Mouse (Mus musculus): ENCODE measurements at regions not wholly inside any gene's neighbourhood (a gene's known extent, or its start where the extent isn't known, plus 50 kb on each side); places are given as distances from the start of the nearest gene placed in this dataset.
A peak's percentile ranks its signal among the peaks of the same experiment; 100 is the strongest.

GRCm38 (mm10) chr3:136427427-136427826, 101.6 kb upstream of the Bank1 start:
- Histone ChIP-seq H3K36me3 (replicated peaks; ENCODE audit: control insufficient read depth, insufficient read depth, low read length) (no peaks in the 10 kb centered on the region), H3K4me1 (ENCODE audit: control insufficient read depth, insufficient read depth) (no peaks in the 10 kb centered on the region), H3K4me2 (ENCODE audit: low read depth, low read length) (no peak overlapping the region), H3K27me3 (ENCODE audit: control insufficient read depth, insufficient read depth, low read length) (no peaks in the 10 kb centered on the region), H3K9me3 (replicated peaks; ENCODE audit: control insufficient read depth, low read length) (no peaks in the 10 kb centered on the region), H3K4me3 (ENCODE audit: low read depth, low read length) (no peak overlapping the region), H3K9ac (replicated peaks; ENCODE audit: low read depth, low read length) (no peak overlapping the region), H3K27ac (ENCODE audit: low read depth) (no peak overlapping the region)
- TF ChIP-seq CTCF (IDR thresholded peaks at IDR 0.05; ENCODE audit: low read depth) (no peak), EP300 (IDR thresholded peaks at IDR 0.05; ENCODE audit: low read depth) (no peak)
- no peak for DNase-seq (ENCODE audit: low spot score)
- WGBS = 81% methylated on average over 2 of the region's 2 CpGs
- ATAC-seq (ENCODE audit: insufficient read depth, low read depth) = no peak

GRCm38 (mm10) chr3:136426539-136427194, 100.8 kb upstream of the Bank1 start:
- H3K4me3 ChIP-seq (ENCODE audit: low read depth, low read length) = no peak overlapping the region
- DNase-seq (ENCODE audit: low spot score) = peak; percentile 26
- H3K36me3 ChIP-seq (replicated peaks; ENCODE audit: control insufficient read depth, insufficient read depth, low read length) = no peaks in the 10 kb centered on the region
- H3K9ac ChIP-seq (replicated peaks; ENCODE audit: low read depth, low read length) = no peak overlapping the region
- peak overlapping the region; percentile 28; the same call in 1 of the 2 replicates for H3K4me2 ChIP-seq (ENCODE audit: low read depth, low read length)
- H3K9me3 ChIP-seq (replicated peaks; ENCODE audit: control insufficient read depth, low read length) = no peaks in the 10 kb centered on the region
- no peaks in the 10 kb centered on the region for H3K27me3 ChIP-seq (ENCODE audit: control insufficient read depth, insufficient read depth, low read length)
- no peaks in the 10 kb centered on the region for H3K4me1 ChIP-seq (ENCODE audit: control insufficient read depth, insufficient read depth)
- ATAC-seq (ENCODE audit: insufficient read depth, low read depth) = no peak
- TF ChIP-seq EP300 (IDR thresholded peaks at IDR 0.05; ENCODE audit: low read depth) (no peak), CTCF (IDR thresholded peaks at IDR 0.05; ENCODE audit: low read depth) (no peak)
- H3K27ac ChIP-seq (ENCODE audit: low read depth) = no peak overlapping the region
- WGBS = 28% methylated on average over 8 of the region's 8 CpGs

- DNase-seq (ENCODE audit: low spot score) = peak; percentile 12
- TF ChIP-seq CTCF (IDR thresholded peaks at IDR 0.05; ENCODE audit: low read depth) (no peak), EP300 (IDR thresholded peaks at IDR 0.05; ENCODE audit: low read depth) (no peak)
- ATAC-seq (ENCODE audit: insufficient read depth, low read depth) = peak; percentile 57; the same call in 1 of the 2 replicates
These were observed 96.2 kb upstream of the Bank1 start for GRCm38 (mm10) chr3:136421969-136422614.

GRCm38 (mm10) chr3:136405606-136406005, 79.7 kb upstream of the Bank1 start:
- Histone ChIP-seq H3K27ac (ENCODE audit: low read depth) (no peak overlapping the region), H3K4me2 (ENCODE audit: low read depth, low read length) (no peak overlapping the region), H3K36me3 (replicated peaks; ENCODE audit: control insufficient read depth, insufficient read depth, low read length) (no peaks in the 10 kb centered on the region), H3K4me1 (ENCODE audit: control insufficient read depth, insufficient read depth) (no peaks in the 10 kb centered on the region), H3K4me3 (ENCODE audit: low read depth, low read length) (no peak overlapping the region), H3K27me3 (ENCODE audit: control insufficient read depth, insufficient read depth, low read length) (no peaks in the 10 kb centered on the region), H3K9ac (replicated peaks; ENCODE audit: low read depth, low read length) (no peak overlapping the region), H3K9me3 (replicated peaks; ENCODE audit: control insufficient read depth, low read length) (no peaks in the 10 kb centered on the region)
- no peak for DNase-seq (ENCODE audit: low spot score)
- no peak for ATAC-seq (ENCODE audit: insufficient read depth, low read depth)
- TF ChIP-seq CTCF (IDR thresholded peaks at IDR 0.05; ENCODE audit: low read depth) (no peak), EP300 (IDR thresholded peaks at IDR 0.05; ENCODE audit: low read depth) (no peak)
- WGBS = 58% methylated on average over 8 of the region's 8 CpGs

More at GRCm38 (mm10) chr3:136421969-136422614, 96.2 kb upstream of the Bank1 start:
- Histone ChIP-seq H3K4me1 (ENCODE audit: control insufficient read depth, insufficient read depth) (no peaks in the 10 kb centered on the region), H3K4me2 (ENCODE audit: low read depth, low read length) (no peak overlapping the region), H3K36me3 (replicated peaks; ENCODE audit: control insufficient read depth, insufficient read depth, low read length) (no peaks in the 10 kb centered on the region), H3K9me3 (replicated peaks; ENCODE audit: control insufficient read depth, low read length) (no peaks in the 10 kb centered on the region), H3K4me3 (ENCODE audit: low read depth, low read length) (no peak overlapping the region), H3K27me3 (ENCODE audit: control insufficient read depth, insufficient read depth, low read length) (no peaks in the 10 kb centered on the region), H3K27ac (ENCODE audit: low read depth) (no peak overlapping the region), H3K9ac (replicated peaks; ENCODE audit: low read depth, low read length) (no peak overlapping the region)
- 59% methylated on average over 10 of the region's 10 CpGs for WGBS

- ATAC-seq (ENCODE audit: insufficient read depth, low read depth) = no peak
- Histone ChIP-seq H3K27me3 (ENCODE audit: control insufficient read depth, insufficient read depth, low read length) (no peaks in the 10 kb centered on the region), H3K27ac (ENCODE audit: low read depth) (no peak overlapping the region), H3K9ac (replicated peaks; ENCODE audit: low read depth, low read length) (no peak overlapping the region), H3K4me2 (ENCODE audit: low read depth, low read length) (no peak overlapping the region), H3K36me3 (replicated peaks; ENCODE audit: control insufficient read depth, insufficient read depth, low read length) (no peaks in the 10 kb centered on the region), H3K4me1 (ENCODE audit: control insufficient read depth, insufficient read depth) (no peaks in the 10 kb centered on the region), H3K4me3 (ENCODE audit: low read depth, low read length) (no peak overlapping the region), H3K9me3 (replicated peaks; ENCODE audit: control insufficient read depth, low read length) (no peaks in the 10 kb centered on the region)
- TF ChIP-seq EP300 (IDR thresholded peaks at IDR 0.05; ENCODE audit: low read depth) (no peak), CTCF (IDR thresholded peaks at IDR 0.05; ENCODE audit: low read depth) (no peak)
- DNase-seq (ENCODE audit: low spot score) = no peak
- WGBS = 70% methylated on average over 4 of the region's 4 CpGs
These were observed 57.4 kb upstream of the Bank1 start for GRCm38 (mm10) chr3:136383282-136383681.
